Mouse (Mus musculus): ENCODE measurements around the gene Tex264. TPM values are rescaled to one million over a fixed set of nuclear protein-coding genes. Genes with fewer than 3 reads are reported as not detected.

Gene Tex264
- polyA plus RNA-seq, 1 experiment from 2014 or later, result 79.7 TPM

DNA sequence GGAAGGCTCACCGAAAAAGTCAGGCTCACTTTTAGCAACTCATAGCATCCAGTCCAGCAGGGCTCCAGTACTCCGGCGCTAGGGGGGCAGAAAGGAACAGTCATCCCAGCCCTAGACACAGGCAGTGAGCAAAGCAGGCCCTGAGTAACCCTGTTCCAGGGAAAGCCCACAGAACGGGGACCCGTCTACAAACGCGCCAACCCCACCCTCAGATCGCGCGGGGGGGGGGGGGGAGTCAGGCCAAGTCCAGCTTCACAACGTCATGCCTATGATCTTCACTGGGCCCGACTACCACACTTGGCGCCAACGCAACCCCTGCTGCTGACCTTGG lies 844 bp downstream of the Tex264 start:
- peak overlapping the region; percentile 77 for H3K4me3 ChIP-seq (ENCODE audit: low read depth, low read length)
- H3K36me3 ChIP-seq (ENCODE audit: control insufficient read depth, insufficient read depth, low read length), result peaks cover 9% of the 10 kb centered on the region
- 1% methylated on average over 13 of the region's 14 CpGs for WGBS
- peak; percentile 53 for DNase-seq (ENCODE audit: low spot score)
- no peaks in the 10 kb centered on the region for H3K27me3 ChIP-seq (ENCODE audit: control insufficient read depth, insufficient read depth, low read length)
- peak overlapping the region; percentile 92 for H3K27ac ChIP-seq (replicated peaks)
- H3K9me3 ChIP-seq (ENCODE audit: control insufficient read depth, low read length), result no peaks in the 10 kb centered on the region
- peak overlapping the region; percentile 81 for H3K9ac ChIP-seq (ENCODE audit: low read length)
- peak overlapping the region; percentile 93 for H3K4me2 ChIP-seq (replicated peaks; ENCODE audit: low read depth)
- TF ChIP-seq CTCF (IDR thresholded peaks at IDR 0.05; ENCODE audit: low read depth) (no peak), EP300 (optimal IDR thresholded peaks at IDR 0.05) (no peak)
- ATAC-seq (ENCODE audit: low FRiP score, low TSS enrichment), result no peak
- H3K4me1 ChIP-seq (replicated peaks; ENCODE audit: control insufficient read depth, insufficient read depth), result 0 out of 2 replicates have a peak, but pooled peaks cover 3% of the 10 kb centered on the region

DNA sequence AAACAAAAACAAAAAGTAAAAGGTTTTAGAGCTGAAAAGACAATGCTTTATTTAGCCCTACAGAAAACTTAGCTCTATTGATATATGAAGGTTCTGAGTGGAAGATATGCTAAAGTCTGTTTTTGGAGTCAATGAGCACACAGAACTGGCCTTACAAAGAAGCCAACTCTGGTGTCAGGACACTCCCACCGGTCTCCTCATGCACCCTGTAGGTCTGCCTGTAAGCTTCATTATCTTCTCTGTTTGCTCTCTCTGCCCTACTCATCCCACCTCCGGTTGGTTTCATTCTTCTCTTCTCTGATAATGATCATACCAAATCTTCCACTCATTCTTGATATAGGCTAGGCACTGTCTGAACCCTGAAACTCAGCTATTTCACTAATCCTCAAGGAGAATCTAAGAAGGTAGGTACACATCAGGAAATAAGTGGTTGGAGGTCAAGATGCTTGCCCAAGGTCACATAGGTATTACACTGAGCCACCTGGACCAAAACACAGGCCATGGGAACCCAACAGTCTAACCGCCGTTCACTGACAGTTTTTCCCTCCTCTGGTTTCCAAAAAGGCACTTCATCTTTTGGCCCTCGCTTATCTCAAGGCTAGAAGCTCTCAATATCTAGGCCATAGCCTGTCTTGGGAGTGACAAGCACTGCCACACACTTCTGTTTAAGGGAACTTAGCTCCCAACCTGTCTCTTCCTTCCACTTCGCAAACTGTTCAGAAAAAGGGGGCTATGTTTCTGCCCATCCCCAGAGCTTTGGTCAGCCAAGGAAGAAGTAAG lies 1.4 kb downstream of the Tex264 start:
- 0 out of 2 replicates have a peak, but pooled peaks cover 3% of the 10 kb centered on the region for H3K4me1 ChIP-seq (replicated peaks; ENCODE audit: control insufficient read depth, insufficient read depth)
- H3K4me2 ChIP-seq (replicated peaks; ENCODE audit: low read depth), result peak overlapping the region; percentile 93
- H3K27me3 ChIP-seq (ENCODE audit: control insufficient read depth, insufficient read depth, low read length), result no peaks in the 10 kb centered on the region
- TF ChIP-seq CTCF (IDR thresholded peaks at IDR 0.05; ENCODE audit: low read depth), result no peak
- no peak for TF ChIP-seq EP300 (optimal IDR thresholded peaks at IDR 0.05)
- no peaks in the 10 kb centered on the region for H3K9me3 ChIP-seq (ENCODE audit: control insufficient read depth, low read length)
- 64% methylated on average over 6 of the region's 6 CpGs for WGBS
- ATAC-seq (ENCODE audit: low FRiP score, low TSS enrichment), result no peak
- no peak for DNase-seq (ENCODE audit: low spot score)
- H3K27ac ChIP-seq (replicated peaks), result peak overlapping the region; percentile 92; the same call in 1 of the 2 replicates
- peak overlapping the region; percentile 81 for H3K9ac ChIP-seq (ENCODE audit: low read length)
- peak overlapping the region; percentile 77 for H3K4me3 ChIP-seq (ENCODE audit: low read depth, low read length)
- H3K36me3 ChIP-seq (ENCODE audit: control insufficient read depth, insufficient read depth, low read length), result peaks cover 13% of the 10 kb centered on the region

DNA sequence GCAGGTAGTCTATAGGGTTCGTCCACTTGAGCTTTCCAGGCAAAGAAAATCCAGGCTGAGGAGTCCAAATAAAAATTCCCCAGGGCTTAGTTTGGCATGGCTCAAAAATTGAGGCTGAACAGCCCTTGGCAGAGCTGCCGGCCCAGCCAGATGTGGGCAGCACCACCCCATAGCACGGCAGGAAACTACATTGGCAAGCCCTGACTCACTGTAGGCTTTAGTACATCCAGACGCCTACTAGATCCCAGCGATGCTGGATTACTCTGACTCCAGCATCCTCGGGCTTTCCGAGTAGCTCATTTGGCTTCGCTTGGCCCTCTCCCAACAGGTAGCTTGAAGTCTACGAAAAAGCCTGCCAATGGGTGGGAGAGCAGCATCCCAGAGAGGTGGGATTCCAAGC lies 4.7 kb downstream of the Tex264 start:
- no peak for ATAC-seq (ENCODE audit: low FRiP score, low TSS enrichment)
- no peak for DNase-seq (ENCODE audit: low spot score)
- Histone ChIP-seq H3K9ac (ENCODE audit: low read length) (no peak overlapping the region), H3K9me3 (ENCODE audit: control insufficient read depth, low read length) (no peaks in the 10 kb centered on the region), H3K4me2 (replicated peaks; ENCODE audit: low read depth) (no peak overlapping the region), H3K27me3 (ENCODE audit: control insufficient read depth, insufficient read depth, low read length) (no peaks in the 10 kb centered on the region), H3K36me3 (ENCODE audit: control insufficient read depth, insufficient read depth, low read length) (peaks cover 16% of the 10 kb centered on the region), H3K27ac (replicated peaks) (no peak overlapping the region), H3K4me1 (replicated peaks; ENCODE audit: control insufficient read depth, insufficient read depth) (0 out of 2 replicates have a peak, but pooled peaks cover 3% of the 10 kb centered on the region), H3K4me3 (ENCODE audit: low read depth, low read length) (no peak overlapping the region)
- WGBS, result 80% methylated on average over 9 of the region's 9 CpGs
- TF ChIP-seq EP300 (optimal IDR thresholded peaks at IDR 0.05) (no peak), CTCF (IDR thresholded peaks at IDR 0.05; ENCODE audit: low read depth) (no peak)

DNA sequence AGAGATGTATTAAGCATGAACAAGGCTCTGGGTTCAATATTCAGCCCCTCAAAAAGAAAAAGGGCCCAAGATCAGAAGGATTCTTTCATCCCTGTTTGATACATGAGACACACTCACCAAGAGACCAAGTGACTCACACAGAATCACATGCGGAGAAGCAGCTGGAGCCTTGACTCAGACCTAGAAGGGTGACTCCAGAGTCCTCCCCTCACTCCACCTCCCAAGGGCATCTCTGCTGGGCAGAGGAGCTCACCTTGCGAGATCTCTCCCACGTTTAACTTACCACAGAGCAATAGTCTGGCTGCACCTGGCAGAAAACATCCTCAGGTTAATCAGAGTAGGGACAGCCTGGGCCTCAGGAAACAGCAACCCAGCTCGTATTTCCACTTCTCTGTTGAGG lies 7.5 kb downstream of the Tex264 start:
- Histone ChIP-seq H3K27ac (replicated peaks) (no peak overlapping the region), H3K4me2 (replicated peaks; ENCODE audit: low read depth) (no peak overlapping the region), H3K9me3 (ENCODE audit: control insufficient read depth, low read length) (no peaks in the 10 kb centered on the region), H3K4me1 (replicated peaks; ENCODE audit: control insufficient read depth, insufficient read depth) (no peaks in the 10 kb centered on the region), H3K36me3 (ENCODE audit: control insufficient read depth, insufficient read depth, low read length) (peaks cover 22% of the 10 kb centered on the region), H3K4me3 (ENCODE audit: low read depth, low read length) (no peak overlapping the region), H3K27me3 (ENCODE audit: control insufficient read depth, insufficient read depth, low read length) (no peaks in the 10 kb centered on the region), H3K9ac (ENCODE audit: low read length) (no peak overlapping the region)
- 63% methylated on average over 4 of the region's 4 CpGs for WGBS
- ATAC-seq (ENCODE audit: low FRiP score, low TSS enrichment), result no peak
- TF ChIP-seq EP300 (optimal IDR thresholded peaks at IDR 0.05) (no peak), CTCF (IDR thresholded peaks at IDR 0.05; ENCODE audit: low read depth) (no peak)
- DNase-seq (ENCODE audit: low spot score), result no peak

DNA sequence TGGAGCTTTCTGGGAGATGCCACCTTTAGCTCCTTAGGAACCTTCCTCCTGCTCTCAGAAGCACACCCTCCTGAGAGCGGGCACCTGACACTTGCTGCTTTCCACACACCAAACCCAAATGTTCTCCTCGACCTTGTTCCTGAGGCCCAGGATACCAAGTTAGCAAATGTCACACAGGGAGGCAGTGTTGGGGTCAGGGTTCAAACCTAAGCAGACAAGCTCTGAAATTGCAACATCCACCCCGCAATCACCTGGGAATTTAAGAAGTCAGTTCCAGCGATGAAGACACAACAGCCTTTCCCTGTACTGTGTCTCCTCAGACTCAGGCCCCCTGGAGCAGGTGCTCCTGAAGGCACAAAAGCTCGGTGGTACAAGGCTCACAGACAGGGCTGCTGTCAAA lies 8.0 kb downstream of the Tex264 start:
- TF ChIP-seq EP300 (optimal IDR thresholded peaks at IDR 0.05), result no peak
- no peak for TF ChIP-seq CTCF (IDR thresholded peaks at IDR 0.05; ENCODE audit: low read depth)
- WGBS, result 84% methylated on average over 5 of the region's 5 CpGs
- H3K4me1 ChIP-seq (replicated peaks; ENCODE audit: control insufficient read depth, insufficient read depth), result no peaks in the 10 kb centered on the region
- H3K9ac ChIP-seq (ENCODE audit: low read length), result no peak overlapping the region
- H3K36me3 ChIP-seq (ENCODE audit: control insufficient read depth, insufficient read depth, low read length), result peaks cover 23% of the 10 kb centered on the region
- DNase-seq (ENCODE audit: low spot score) (no peak), ATAC-seq (ENCODE audit: low FRiP score, low TSS enrichment) (no peak)
- H3K4me3 ChIP-seq (ENCODE audit: low read depth, low read length), result no peak overlapping the region
- H3K27ac ChIP-seq (replicated peaks), result no peak overlapping the region; the same call in 1 of the 2 replicates
- H3K9me3 ChIP-seq (ENCODE audit: control insufficient read depth, low read length), result no peaks in the 10 kb centered on the region
- H3K27me3 ChIP-seq (ENCODE audit: control insufficient read depth, insufficient read depth, low read length), result no peaks in the 10 kb centered on the region
- no peak overlapping the region for H3K4me2 ChIP-seq (replicated peaks; ENCODE audit: low read depth)

DNA sequence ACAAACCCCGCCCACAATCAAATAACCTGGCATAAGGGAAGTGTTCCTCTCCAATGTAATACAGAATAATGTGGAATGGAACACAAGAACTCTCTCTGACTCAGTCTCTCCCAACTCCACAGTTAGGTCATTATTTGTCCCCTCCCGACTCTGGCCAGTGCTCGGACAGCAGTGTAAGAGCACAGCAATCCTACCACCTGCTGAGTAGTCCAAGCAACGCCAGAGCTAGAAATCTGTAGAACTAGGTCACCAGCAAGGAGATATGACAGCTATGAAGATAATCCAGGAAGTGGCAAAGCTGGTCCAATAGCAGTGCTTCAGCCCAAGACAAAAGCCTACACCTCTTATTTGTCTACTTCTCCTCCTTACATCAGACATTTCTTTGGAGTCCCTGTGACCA lies 9.2 kb downstream of the Tex264 start:
- Histone ChIP-seq H3K27ac (replicated peaks) (no peak overlapping the region), H3K9me3 (ENCODE audit: control insufficient read depth, low read length) (no peaks in the 10 kb centered on the region), H3K9ac (ENCODE audit: low read length) (no peak overlapping the region), H3K36me3 (ENCODE audit: control insufficient read depth, insufficient read depth, low read length) (peaks cover 20% of the 10 kb centered on the region), H3K4me3 (ENCODE audit: low read depth, low read length) (no peak overlapping the region), H3K27me3 (ENCODE audit: control insufficient read depth, insufficient read depth, low read length) (no peaks in the 10 kb centered on the region), H3K4me2 (replicated peaks; ENCODE audit: low read depth) (no peak overlapping the region), H3K4me1 (replicated peaks; ENCODE audit: control insufficient read depth, insufficient read depth) (no peaks in the 10 kb centered on the region)
- 59% methylated on average over 4 of the region's 4 CpGs for WGBS
- TF ChIP-seq EP300 (optimal IDR thresholded peaks at IDR 0.05), result no peak
- no peak for TF ChIP-seq CTCF (IDR thresholded peaks at IDR 0.05; ENCODE audit: low read depth)
- ATAC-seq (ENCODE audit: low FRiP score, low TSS enrichment) (no peak), DNase-seq (ENCODE audit: low spot score) (no peak)
